Mouse (Mus musculus) testis, postnatal 10 days (tissue): ENCODE measurements around the gene Tmppe.

ENCODE experiments used
- DNase-seq: peaks from one replicate; pipeline ENCODE4 v3.0.0; 2021; ENCODE audit warnings: low spot score

Gene Tmppe

GRCm38 (mm10) chr9:114442893-114443292 lies 42.0 kb downstream of the Tmppe start:
- no peak for DNase-seq

DNA sequence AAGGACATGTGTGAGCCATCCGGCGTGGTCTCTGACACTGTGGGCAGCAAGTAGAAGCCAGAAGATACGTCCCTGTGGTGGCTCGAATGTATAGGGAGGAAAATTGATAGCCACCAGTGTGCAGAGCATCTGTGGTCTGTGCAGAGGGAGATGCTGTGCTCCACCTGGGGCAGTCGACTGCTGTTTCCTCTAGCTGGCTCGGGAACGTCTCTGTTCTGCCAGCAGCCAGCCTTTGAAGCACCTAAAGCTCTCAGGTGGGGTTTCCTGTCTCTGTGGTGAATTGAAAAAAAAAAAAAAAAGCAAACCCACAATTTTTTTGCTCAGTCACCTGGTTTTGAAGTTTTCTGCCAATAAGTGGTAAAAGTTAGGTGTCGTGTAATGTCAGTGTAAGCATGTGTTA lies 42.4 kb downstream of the Tmppe start:
- DNase-seq, result no peak

- no peak for DNase-seq
Observed at GRCm38 (mm10) chr9:114446887-114447286, 46.0 kb downstream of the Tmppe start.

- no peak for DNase-seq
Observed at GRCm38 (mm10) chr9:114448700-114449099, 47.8 kb downstream of the Tmppe start.

DNA sequence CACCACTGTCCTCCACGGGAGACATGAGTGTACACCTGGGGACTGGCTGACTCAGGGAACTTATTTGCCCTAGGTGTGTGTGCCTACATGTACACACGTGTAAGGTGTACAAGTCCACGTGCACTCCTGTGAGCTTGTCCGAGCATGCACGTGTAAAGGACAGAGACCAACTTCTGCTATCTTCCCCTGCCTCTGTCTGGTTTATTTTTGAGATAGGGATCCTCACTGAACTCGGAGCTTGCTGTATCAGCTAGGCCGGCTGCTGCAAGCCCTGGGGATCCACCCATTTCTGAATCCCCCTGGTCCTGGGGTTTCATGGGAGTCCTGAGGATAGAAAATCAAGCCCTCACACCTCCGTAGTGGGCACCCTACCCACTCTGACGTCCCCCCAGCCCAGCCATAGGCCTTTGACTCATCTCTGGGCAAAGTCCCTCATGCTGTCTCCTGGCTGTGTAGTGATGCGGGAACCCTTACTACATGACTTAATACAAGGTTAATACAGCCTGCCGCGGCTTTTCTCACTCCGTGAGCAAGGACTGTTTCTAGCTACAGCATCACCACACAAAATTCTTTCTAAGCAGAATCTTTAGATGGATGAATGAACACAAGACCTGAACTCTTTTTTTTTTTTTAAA lies 48.3 kb downstream of the Tmppe start:
- DNase-seq, result no peak

DNA sequence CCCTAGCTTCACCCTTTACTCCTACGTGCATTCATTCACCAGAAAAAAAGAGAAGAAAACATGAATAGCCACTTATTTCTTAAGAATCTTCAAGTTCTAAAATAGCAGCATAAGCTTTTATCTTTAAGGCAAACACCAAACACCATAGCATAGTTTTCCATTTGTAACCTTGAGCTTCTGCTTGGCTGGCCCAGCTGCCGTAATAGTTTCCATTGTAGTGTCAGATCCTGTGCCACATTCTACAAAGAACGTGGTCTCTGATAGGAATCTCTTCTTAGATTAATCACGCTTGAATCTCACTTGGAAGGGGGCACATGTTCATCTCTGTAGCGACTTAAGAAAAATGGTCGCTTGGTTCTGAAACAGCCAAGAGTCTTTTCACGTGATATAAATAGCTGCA lies 50.7 kb downstream of the Tmppe start:
- no peak for DNase-seq

- no peak for DNase-seq
Observed at GRCm38 (mm10) chr9:114452418-114452817, 51.5 kb downstream of the Tmppe start.

DNA sequence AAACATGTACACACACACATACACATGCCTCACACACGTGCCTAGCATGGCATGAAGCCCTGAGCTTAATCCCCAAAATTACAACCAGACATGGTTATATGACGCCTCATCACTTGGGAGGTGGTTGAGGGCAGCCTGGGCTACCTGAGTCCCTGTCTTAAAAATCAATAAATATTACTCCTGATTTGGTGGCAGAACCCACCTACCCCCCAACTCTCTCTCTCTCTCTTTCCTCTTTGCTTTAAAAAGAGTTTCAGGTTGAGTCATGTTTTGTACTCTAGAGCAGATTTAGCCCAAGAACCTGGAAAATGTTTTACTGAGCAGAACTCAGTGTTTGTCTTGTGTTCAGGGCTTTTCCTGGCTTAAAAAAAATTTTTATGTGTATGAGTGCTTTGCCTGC lies 54.5 kb downstream of the Tmppe start:
- no peak for DNase-seq
